In the genomic region with DNA sequence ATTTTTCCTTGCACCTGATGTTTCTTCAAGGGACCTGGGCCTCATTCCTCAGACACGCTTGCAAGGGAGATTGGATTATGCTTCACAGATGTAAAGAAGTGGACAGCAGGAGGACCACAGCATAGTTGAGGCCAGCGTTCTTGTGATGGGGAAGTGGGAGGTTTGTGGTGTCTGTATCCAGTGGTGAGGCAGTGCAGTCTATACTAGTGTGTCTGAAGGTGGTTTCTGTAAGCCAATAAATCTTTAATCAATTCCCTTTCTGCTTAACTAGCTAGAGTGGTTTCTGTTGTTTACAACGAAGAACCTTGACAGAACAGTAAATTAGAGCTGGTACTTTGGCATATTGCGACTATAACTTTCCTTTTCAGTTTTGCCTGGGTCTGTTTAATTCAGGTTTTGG, we compare ENCODE assay signal across 29 mouse cellular contexts. TPM values are rescaled to one million over a fixed set of nuclear protein-coding genes. Genes with fewer than 3 reads are reported as not detected.
"Had no signal": no experiment of that assay in that cellular context is flagged by ENCODE, and none has a peak within 500 bp of the region (broad histone marks: within the 10 kb centered on the region; RNA-seq: fewer than 3 reads in every experiment).

No protein-coding gene starts in this region.

- H3K9ac ChIP-seq: embryonic facial prominence, embryonic 12.5 days; embryonic facial prominence, embryonic 13.5 days; embryonic facial prominence, embryonic 15.5 days; forebrain, embryonic 12.5 days; forebrain, embryonic 13.5 days; forebrain, embryonic 15.5 days; forebrain, postnatal 0 days had no signal

- H3K27ac ChIP-seq: embryonic facial prominence, embryonic 10.5 days; embryonic facial prominence, embryonic 12.5 days; embryonic facial prominence, embryonic 13.5 days; embryonic facial prominence, embryonic 15.5 days; forebrain, embryonic 10.5 days; forebrain, embryonic 12.5 days; forebrain, embryonic 13.5 days; forebrain, embryonic 15.5 days; gastrocnemius, adult 2 months had no signal

- ATAC-seq: forebrain, embryonic 13.5 days; forebrain, embryonic 14.5 days; forebrain, embryonic 15.5 days; forebrain, embryonic 16.5 days; forebrain, postnatal 0 days had no signal

- H3K27me3 ChIP-seq: embryonic facial prominence, embryonic 12.5 days; embryonic facial prominence, embryonic 13.5 days; embryonic facial prominence, embryonic 15.5 days; forebrain, embryonic 12.5 days; forebrain, embryonic 13.5 days; forebrain, embryonic 15.5 days had no signal

- H3K36me3 ChIP-seq: embryonic facial prominence, embryonic 10.5 days; embryonic facial prominence, embryonic 12.5 days; embryonic facial prominence, embryonic 13.5 days; embryonic facial prominence, embryonic 15.5 days; forebrain, embryonic 10.5 days; forebrain, embryonic 12.5 days; forebrain, embryonic 15.5 days had no signal

- H3K9me3 ChIP-seq: embryonic facial prominence, embryonic 10.5 days; embryonic facial prominence, embryonic 12.5 days; embryonic facial prominence, embryonic 15.5 days; forebrain, embryonic 10.5 days; forebrain, embryonic 12.5 days; forebrain, embryonic 13.5 days; forebrain, embryonic 15.5 days had no signal

- DNase-seq: cerebellum, adult 18-20 months; cerebellum, adult 2 months; cerebellum, adult 8-10 months; cerebellum, adult 9-10 months; cerebellum, adult 9-11 months; cerebellum, postnatal 10 days; cerebellum, postnatal 14 days; cerebellum, postnatal 25 days; cerebellum, postnatal 36 days; embryo, embryonic 11 days; forebrain, postnatal 0 days; gastrocnemius, adult 2 months; gastrocnemius, postnatal 10 days; gastrocnemius, postnatal 14 days; gastrocnemius, postnatal 25 days; gastrocnemius, postnatal 36 days; heart, adult 11 months had no signal

- H3K4me3 ChIP-seq: embryonic facial prominence, embryonic 10.5 days; embryonic facial prominence, embryonic 12.5 days; embryonic facial prominence, embryonic 13.5 days; embryonic facial prominence, embryonic 15.5 days; erythroblast, embryonic 14.5 days; forebrain, embryonic 10.5 days; forebrain, embryonic 12.5 days; forebrain, embryonic 13.5 days; forebrain, embryonic 15.5 days; gastrocnemius, adult 2 months had no signal

- H3K4me1 ChIP-seq: embryonic facial prominence, embryonic 12.5 days; embryonic facial prominence, embryonic 13.5 days; embryonic facial prominence, embryonic 15.5 days; forebrain, embryonic 10.5 days; forebrain, embryonic 12.5 days; forebrain, embryonic 13.5 days; forebrain, embryonic 15.5 days had no signal

- H3K4me2 ChIP-seq: embryonic facial prominence, embryonic 12.5 days; embryonic facial prominence, embryonic 13.5 days; embryonic facial prominence, embryonic 15.5 days; forebrain, embryonic 12.5 days; forebrain, embryonic 13.5 days; forebrain, embryonic 15.5 days had no signal

RNA-seq across cellular contexts. Expression of a gene that starts 15.6 kb away (rescaled TPM):
- total RNA-seq: common myeloid progenitor, adult 5-6 weeks; forebrain, postnatal 0 days had no signal
- polyA plus RNA-seq: erythroblast, embryonic 14.5 days had no signal
